28 mouse cellular contexts compared by ENCODE assay signal in the genomic region with DNA sequence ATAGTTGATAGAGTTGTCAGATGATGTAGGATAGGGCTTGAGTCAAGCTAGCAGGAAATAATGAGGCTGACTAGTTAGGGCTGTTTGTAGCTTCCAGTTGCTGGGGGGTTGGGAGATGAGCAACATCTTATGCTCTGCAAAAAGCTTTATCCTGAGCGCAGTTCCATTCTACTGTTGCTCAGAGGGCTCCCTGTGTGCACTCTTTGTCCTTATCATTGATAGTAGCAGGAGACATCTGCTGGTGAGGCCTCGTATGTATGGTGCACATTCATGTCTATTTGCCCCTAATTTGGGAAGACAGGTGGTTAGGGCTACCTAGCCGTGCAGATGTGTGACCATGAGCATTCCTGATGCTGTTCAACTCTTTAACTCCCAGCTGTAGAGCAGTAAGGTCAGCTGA.
DNase-seq lines count a peak whose midpoint lies in the region; ATAC-seq and TF ChIP-seq lines count a peak whose summit lies in the region.
"Had no signal": no experiment of that assay in that cellular context is flagged by ENCODE, and none has a peak within 500 bp of the region (broad histone marks: within the 10 kb centered on the region; RNA-seq: fewer than 3 reads in every experiment).

No protein-coding gene starts in this region.

- H3K4me2 ChIP-seq in liver, embryonic 11.5 days, result no peak overlapping the region
- H3K4me2 ChIP-seq in liver, embryonic 14.5 days (ENCODE audit: low read depth), result no peak overlapping the region
- H3K4me2 ChIP-seq: embryonic facial prominence, embryonic 12.5 days; embryonic facial prominence, embryonic 15.5 days; heart, embryonic 12.5 days; heart, embryonic 15.5 days; hindbrain, embryonic 13.5 days had no signal

- H3K36me3 ChIP-seq in MEL (ENCODE audit: control insufficient read depth in 1 of 2, insufficient read depth in 2 of 2, low read length in 2 of 2), result peaks cover 0 to 21% of the 10 kb centered on the region in 2 experiments; a peak in 2 of 4 replicates
- H3K36me3 ChIP-seq in liver, embryonic 11.5 days (ENCODE audit: control insufficient read depth, insufficient read depth, low read length), result peaks cover 20% of the 10 kb centered on the region; the same call in 1 of the 2 replicates
- peaks cover 16% of the 10 kb centered on the region for H3K36me3 ChIP-seq in liver, embryonic 14.5 days (replicated peaks; ENCODE audit: control insufficient read depth, insufficient read depth, low read depth)

- TF ChIP-seq CTCF in MEL (IDR thresholded peaks at IDR 0.05 in 2 of 3, conservative IDR thresholded peaks at IDR 0.05 in 1 of 3; ENCODE audit: control insufficient read depth in 1 of 3, insufficient read depth in 1 of 3, low read depth in 2 of 3, low read length in 3 of 3, poor library complexity in 1 of 3, severe bottlenecking in 1 of 3), result no peak
- peak; percentile 23; the same call in 1 of the 2 replicates for TF ChIP-seq CTCF in liver, embryonic 14.5 days (IDR thresholded peaks at IDR 0.05; ENCODE audit: low read depth)

- TF ChIP-seq POLR2A in MEL (IDR thresholded peaks at IDR 0.05; ENCODE audit: control insufficient read depth in 1 of 2, insufficient read depth in 1 of 2, low read depth in 1 of 2, low read length in 2 of 2, poor library complexity in 1 of 2), result no peak

- no peaks in the 10 kb centered on the region for H3K27me3 ChIP-seq in MEL (ENCODE audit: control insufficient read depth in 1 of 2, insufficient read depth in 2 of 2, low read length in 2 of 2)
- H3K27me3 ChIP-seq in liver, embryonic 11.5 days (replicated peaks; ENCODE audit: control insufficient read depth, insufficient read depth, low read length), result no peaks in the 10 kb centered on the region
- no peaks in the 10 kb centered on the region for H3K27me3 ChIP-seq in liver, embryonic 14.5 days (ENCODE audit: control insufficient read depth, insufficient read depth, low read length)
- H3K27me3 ChIP-seq: CH12.LX; embryonic facial prominence, embryonic 12.5 days; embryonic facial prominence, embryonic 15.5 days; heart, embryonic 12.5 days; heart, embryonic 15.5 days; hindbrain, embryonic 13.5 days had no signal

- no peak for TF ChIP-seq RAD21 in MEL (IDR thresholded peaks at IDR 0.05; ENCODE audit: low read depth, low read length)

- no peak overlapping the region for H3K9ac ChIP-seq in MEL (ENCODE audit: control insufficient read depth, low read depth, low read length, poor library complexity, severe bottlenecking)
- H3K9ac ChIP-seq in liver, embryonic 11.5 days (ENCODE audit: low read depth, low read length), result no peak overlapping the region
- H3K9ac ChIP-seq in liver, embryonic 14.5 days (replicated peaks), result no peak overlapping the region
- H3K9ac ChIP-seq: embryonic facial prominence, embryonic 12.5 days; embryonic facial prominence, embryonic 15.5 days; forebrain, postnatal 0 days; heart, embryonic 12.5 days; heart, embryonic 15.5 days; hindbrain, embryonic 13.5 days had no signal

- no peaks in the 10 kb centered on the region for H3K4me1 ChIP-seq in MEL (ENCODE audit: control insufficient read depth in 1 of 2, insufficient read depth in 2 of 2, low read length in 2 of 2)
- peaks cover 5% of the 10 kb centered on the region; the same call in 1 of the 2 replicates for H3K4me1 ChIP-seq in liver, embryonic 11.5 days (replicated peaks; ENCODE audit: control insufficient read depth, insufficient read depth, low read length)
- peaks cover 0 to 3% of the 10 kb centered on the region in 2 experiments; a peak in 1 of 4 replicates for H3K4me1 ChIP-seq in liver, embryonic 14.5 days (replicated peaks; ENCODE audit: control insufficient read depth in 2 of 2, insufficient read depth in 2 of 2, low read length in 1 of 2)
- H3K4me1 ChIP-seq: embryonic facial prominence, embryonic 12.5 days; embryonic facial prominence, embryonic 15.5 days; heart, embryonic 12.5 days; heart, embryonic 15.5 days; hindbrain, embryonic 10.5 days; hindbrain, embryonic 13.5 days had no signal

- no peaks in the 10 kb centered on the region for H3K9me3 ChIP-seq in MEL (replicated peaks; ENCODE audit: insufficient read depth, low read length)
- no peaks in the 10 kb centered on the region for H3K9me3 ChIP-seq in liver, embryonic 11.5 days (ENCODE audit: control insufficient read depth, low read length)
- no peaks in the 10 kb centered on the region for H3K9me3 ChIP-seq in liver, embryonic 14.5 days (ENCODE audit: control insufficient read depth, low read length)
- H3K9me3 ChIP-seq: embryonic facial prominence, embryonic 12.5 days; embryonic facial prominence, embryonic 15.5 days; G1E; heart, embryonic 12.5 days; heart, embryonic 15.5 days; hindbrain, embryonic 10.5 days; hindbrain, embryonic 13.5 days had no signal

- ATAC-seq in liver, embryonic 11.5 days (replicated peaks; ENCODE audit: low FRiP score), result peak; percentile 70
- ATAC-seq in liver, embryonic 14.5 days (ENCODE audit: insufficient read depth), result peak; percentile 69
- ATAC-seq in megakaryocyte progenitor cell, adult 5-6 weeks (replicated peaks; ENCODE audit: poor library complexity), result peak; percentile 78
- ATAC-seq: forebrain, embryonic 14.5 days; forebrain, postnatal 0 days; hindbrain, embryonic 16.5 days had no signal

- no peak overlapping the region for H3K27ac ChIP-seq in MEL (ENCODE audit: control insufficient read depth, low read depth, low read length)
- no peak overlapping the region for H3K27ac ChIP-seq in liver, embryonic 11.5 days (ENCODE audit: low read depth, low read length)
- H3K27ac ChIP-seq in liver, embryonic 14.5 days, result no peak overlapping the region
- H3K27ac ChIP-seq: embryonic facial prominence, embryonic 12.5 days; embryonic facial prominence, embryonic 15.5 days; heart, embryonic 15.5 days; hindbrain, embryonic 10.5 days; hindbrain, embryonic 13.5 days had no signal

- 67% methylated on average over 3 of the region's 3 CpGs for WGBS in liver, embryonic 11.5 days
- 40% methylated on average over 3 of the region's 3 CpGs for WGBS in liver, embryonic 14.5 days (ENCODE audit: insufficient replicate concordance)

- no peaks in the 10 kb centered on the region for H3K79me2 ChIP-seq in MEL (ENCODE audit: control insufficient read depth, insufficient read depth, low read length, poor library complexity)

- no peak overlapping the region for H3K4me3 ChIP-seq in MEL (ENCODE audit: control insufficient read depth in 1 of 2, insufficient read depth in 1 of 2, low read depth in 2 of 2, low read length in 2 of 2)
- H3K4me3 ChIP-seq in liver, embryonic 11.5 days (ENCODE audit: low read depth, low read length), result no peak overlapping the region
- no peak overlapping the region for H3K4me3 ChIP-seq in liver, embryonic 14.5 days (ENCODE audit: insufficient read depth in 1 of 2, low read depth in 2 of 2, low read length in 2 of 2)
- H3K4me3 ChIP-seq: embryonic facial prominence, embryonic 12.5 days; embryonic facial prominence, embryonic 15.5 days; heart, embryonic 12.5 days; heart, embryonic 15.5 days; hindbrain, embryonic 10.5 days; hindbrain, embryonic 13.5 days had no signal

- peak; percentile 20 for DNase-seq in MEL (ENCODE audit: low read depth, low spot score)
- no peak for DNase-seq in liver, embryonic 11.5 days (ENCODE audit: low spot score)
- DNase-seq in liver, embryonic 14.5 days (ENCODE audit: low read depth in 3 of 3, low spot score in 3 of 3), result peak in 1 of 3 experiments; percentile 6
- DNase-seq in adrenal gland, postnatal 25 days, result no peak
- DNase-seq in kidney, postnatal 4 days, result no peak
- DNase-seq in cerebellum, adult 9-10 months, result no peak
- DNase-seq: adrenal gland, adult 2 months; adrenal gland, postnatal 14 days; B cell, adult 2 months; cerebellum, adult 18-20 months; cerebellum, adult 9-11 months; cerebellum, postnatal 25 days; forebrain, postnatal 0 days; gastrocnemius, postnatal 25 days; heart, adult 18-20 months; heart, postnatal 10 days; heart, postnatal 36 days had no signal

- no peak for TF ChIP-seq EP300 in MEL (IDR thresholded peaks at IDR 0.05; ENCODE audit: low read depth in 1 of 2, low read length in 2 of 2)
- TF ChIP-seq EP300 in liver, embryonic 14.5 days (IDR thresholded peaks at IDR 0.05; ENCODE audit: low read depth), result peak; percentile 12; the same call in 1 of the 2 replicates

TF ChIP-seq in MEL, 35 proteins besides CTCF, POLR2A, EP300 and RAD21:
- TF ChIP-seq ZNF384 (IDR thresholded peaks at IDR 0.05; ENCODE audit: low read depth, low read length) (no peak), UBTF (IDR thresholded peaks at IDR 0.05; ENCODE audit: borderline replicate concordance, insufficient read depth, low read depth, low read length) (no peak), USF2 (IDR thresholded peaks at IDR 0.05; ENCODE audit: borderline replicate concordance in 1 of 2, insufficient read depth in 1 of 2, low read depth in 1 of 2, low read length in 2 of 2) (no peak), HCFC1 (IDR thresholded peaks at IDR 0.05; ENCODE audit: low read depth, low read length) (no peak), ZKSCAN1 (IDR thresholded peaks at IDR 0.05; ENCODE audit: low read depth, low read length) (no peak), TCF12 (IDR thresholded peaks at IDR 0.05; ENCODE audit: low read depth, low read length) (no peak), SIN3A (IDR thresholded peaks at IDR 0.05; ENCODE audit: low read length) (no peak), NRF1 (IDR thresholded peaks at IDR 0.05; ENCODE audit: insufficient read depth, low read depth, low read length, poor library complexity, severe bottlenecking) (no peak), BHLHE40 (IDR thresholded peaks at IDR 0.05; ENCODE audit: borderline replicate concordance, low read depth, low read length) (no peak), TBP (IDR thresholded peaks at IDR 0.05; ENCODE audit: low read depth, low read length) (no peak), MAZ (IDR thresholded peaks at IDR 0.05; ENCODE audit: low read depth, low read length) (no peak), POLR2AphosphoS5 (IDR thresholded peaks at IDR 0.05; ENCODE audit: borderline replicate concordance, low read depth, low read length) (no peak), CHD1 (IDR thresholded peaks at IDR 0.05; ENCODE audit: low read depth, low read length) (no peak)
